Mouse (Mus musculus): ENCODE measurements around the gene Adcy4.

DNA sequence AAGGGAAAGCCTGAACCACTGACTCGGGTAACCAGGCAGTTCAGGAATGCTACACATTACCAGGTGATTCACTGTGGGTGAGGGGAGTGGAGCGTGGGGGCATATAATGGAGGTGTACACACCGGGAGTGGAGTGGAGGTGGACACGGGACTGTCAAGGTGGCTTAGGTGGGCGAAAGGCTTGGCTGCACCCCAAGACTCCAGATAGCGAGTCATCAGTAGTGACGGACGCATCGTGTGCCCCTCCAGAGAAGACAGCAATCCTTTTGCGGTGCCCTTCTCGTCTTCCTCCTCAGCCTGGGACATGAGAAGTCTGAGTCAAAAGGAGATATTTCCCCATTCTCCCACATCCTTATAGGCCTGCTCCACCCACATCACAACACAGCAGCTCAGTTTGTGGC, 6.1 kb downstream of the Adcy4 start:
- TF ChIP-seq CTCF (IDR thresholded peaks at IDR 0.05; ENCODE audit: borderline replicate concordance, insufficient read depth, low read depth, low read length), result no peak
- no peak for TF ChIP-seq POLR2A (IDR thresholded peaks at IDR 0.05; ENCODE audit: borderline replicate concordance, insufficient read depth, low read length)

Data from cerebellum, adult 2 months (tissue).